Mouse (Mus musculus): ENCODE measurements around the gene Nlgn1.

The Nlgn1 gene

GRCm38 (mm10) chr3:26050769-26051168, 281.5 kb downstream of the Nlgn1 start:
- no peak for DNase-seq (ENCODE audit: low spot score in 2 of 2)

- no peak for DNase-seq (ENCODE audit: low spot score in 2 of 2)
Observed at GRCm38 (mm10) chr3:26042966-26043365, 289.3 kb downstream of the Nlgn1 start.

- no peak for DNase-seq (ENCODE audit: low spot score in 2 of 2)
Observed at GRCm38 (mm10) chr3:26039696-26040095, 292.6 kb downstream of the Nlgn1 start.

GRCm38 (mm10) chr3:26026025-26026424, 306.2 kb downstream of the Nlgn1 start:
- no peak for DNase-seq (ENCODE audit: low spot score in 2 of 2)

GRCm38 (mm10) chr3:26023217-26023616, 309.0 kb downstream of the Nlgn1 start:
- no peak for DNase-seq (ENCODE audit: low spot score in 2 of 2)

GRCm38 (mm10) chr3:26021632-26022184, 310.6 kb downstream of the Nlgn1 start:
- DNase-seq (ENCODE audit: low spot score in 2 of 2) = no peak

- DNase-seq (ENCODE audit: low spot score in 2 of 2) = no peak
Observed at GRCm38 (mm10) chr3:26011310-26012078, 320.8 kb downstream of the Nlgn1 start.

- DNase-seq (ENCODE audit: low spot score in 2 of 2) = peak in 1 of 2 experiments; percentile 60
Observed at GRCm38 (mm10) chr3:26002863-26003608, 329.2 kb downstream of the Nlgn1 start.

GRCm38 (mm10) chr3:26002367-26002766, 329.9 kb downstream of the Nlgn1 start:
- peak in 1 of 2 experiments; percentile 49 for DNase-seq (ENCODE audit: low spot score in 2 of 2)

GRCm38 (mm10) chr3:25967546-25967945, 364.7 kb downstream of the Nlgn1 start:
- DNase-seq (ENCODE audit: low spot score in 2 of 2) = no peak

GRCm38 (mm10) chr3:25964237-25964636, 368.0 kb downstream of the Nlgn1 start:
- DNase-seq (ENCODE audit: low spot score in 2 of 2) = no peak

GRCm38 (mm10) chr3:25963568-25963967, 368.7 kb downstream of the Nlgn1 start:
- DNase-seq (ENCODE audit: low spot score in 2 of 2) = no peak

- DNase-seq (ENCODE audit: low spot score in 2 of 2) = no peak
Observed at GRCm38 (mm10) chr3:25916535-25916934, 415.7 kb downstream of the Nlgn1 start.

- DNase-seq (ENCODE audit: low spot score in 2 of 2) = no peak
Observed at GRCm38 (mm10) chr3:25914365-25915065, 417.7 kb downstream of the Nlgn1 start.

GRCm38 (mm10) chr3:25903140-25903809, 429.0 kb downstream of the Nlgn1 start:
- DNase-seq (ENCODE audit: low spot score in 2 of 2) = peak; percentile 84 to 87

GRCm38 (mm10) chr3:25897456-25897855, 434.8 kb downstream of the Nlgn1 start:
- DNase-seq (ENCODE audit: low spot score in 2 of 2) = no peak

GRCm38 (mm10) chr3:25884797-25885196, 447.5 kb downstream of the Nlgn1 start:
- no peak for DNase-seq (ENCODE audit: low spot score in 2 of 2)

- DNase-seq (ENCODE audit: low spot score in 2 of 2) = no peak
Observed at GRCm38 (mm10) chr3:25869161-25869560, 463.1 kb downstream of the Nlgn1 start.

GRCm38 (mm10) chr3:25858384-25858783, 473.9 kb downstream of the Nlgn1 start:
- no peak for DNase-seq (ENCODE audit: low spot score in 2 of 2)

- DNase-seq (ENCODE audit: low spot score in 2 of 2) = no peak
Observed at GRCm38 (mm10) chr3:25844686-25845462, 487.4 kb downstream of the Nlgn1 start.

GRCm38 (mm10) chr3:25830237-25830636, 502.0 kb downstream of the Nlgn1 start:
- peak in 1 of 2 experiments; percentile 28 for DNase-seq (ENCODE audit: low spot score in 2 of 2)

Data from right cerebral cortex, postnatal 10 days (tissue).